Mouse (Mus musculus) CH12.LX (cell line): ENCODE results near the gene Clstn1. TPM values are rescaled to one million over a fixed set of nuclear protein-coding genes. Genes with fewer than 3 reads are reported as not detected.

Source experiments
- DNase-seq: peaks from one replicate; pipeline ENCODE4 v3.0.0-alpha.2; 2013; ENCODE audit errors: extremely low read depth
- H3K27ac ChIP-seq: 2 replicates; pipeline ENCODE4 v1.5.1; 2012; ENCODE audit warnings: low read depth, mild to moderate bottlenecking, control low read depth, moderate library complexity; ENCODE audit not compliant: insufficient read depth
- H3K27me3 ChIP-seq: replicated peaks from 2 replicates; pipeline ENCODE3; 2012; ENCODE audit warnings: inconsistent platforms
- H3K36me3 ChIP-seq, 2 experiments: replicated peaks in 1 of 2; 2 replicates each; pipeline versions ENCODE3 to v1.6.1; 2012; ENCODE audit warnings: inconsistent platforms in 1 of 2, low read length in 1 of 2, mild to moderate bottlenecking in 1 of 2, mixed read lengths in 1 of 2, moderate library complexity in 1 of 2; ENCODE audit not compliant: control insufficient read depth in 1 of 2, insufficient read depth in 1 of 2
- H3K4me1 ChIP-seq, 2 experiments: 2 replicates each; pipeline ENCODE4 v1.6.1; 2012; ENCODE audit warnings: inconsistent platforms in 1 of 2, moderate library complexity in 1 of 2; ENCODE audit not compliant: insufficient read depth in 2 of 2, control insufficient read depth in 1 of 2
- H3K4me2 ChIP-seq: 2 replicates; pipeline ENCODE4 v1.6.1; 2012; ENCODE audit warnings: low read depth, mild to moderate bottlenecking, control low read depth; ENCODE audit not compliant: poor library complexity, insufficient read depth, severe bottlenecking
- H3K4me3 ChIP-seq, 3 experiments: fragments of 150-350 bp in 1 of 3; sonication (generic) in 1 of 3; replicated peaks in 1 of 3; 2 replicates each; pipeline versions ENCODE3 to v1.5.1; 2011 to 2012; ENCODE audit warnings: low read depth in 2 of 3, low read length in 2 of 3, mild to moderate bottlenecking in 2 of 3, moderate library complexity in 2 of 3, control low read depth in 1 of 3, improper control_type of control experiment in 1 of 3, inconsistent platforms in 1 of 3, mixed read lengths in 1 of 3; ENCODE audit not compliant: poor library complexity in 1 of 3
- H3K79me2 ChIP-seq: replicated peaks from 2 replicates; pipeline ENCODE4 v1.6.1; 2012; ENCODE audit warnings: mild to moderate bottlenecking, moderate library complexity; ENCODE audit not compliant: control insufficient read depth, poor library complexity, insufficient read depth, severe bottlenecking; ENCODE audit errors: extremely low read depth
- H3K9ac ChIP-seq: 2 replicates; pipeline ENCODE4 v1.6.1; 2012; ENCODE audit warnings: low read depth, mild to moderate bottlenecking, control low read depth, moderate library complexity; ENCODE audit not compliant: insufficient read depth
- H3K9me3 ChIP-seq: replicated peaks from 2 replicates; pipeline ENCODE3; 2012; ENCODE audit warnings: low read length, inconsistent platforms, mixed read lengths
- BHLHE40 ChIP-seq: IDR thresholded peaks from 2 replicates; pipeline ENCODE4 v1.6.1; 2011; ENCODE audit warnings: mild to moderate bottlenecking, low read depth, low read length, improper control_type of control experiment
- E2F4 ChIP-seq: IDR thresholded peaks from 2 replicates; pipeline ENCODE4 v1.6.1; 2011; ENCODE audit warnings: low read depth, low read length, improper control_type of control experiment; ENCODE audit not compliant: insufficient replicate concordance
- ELF1 ChIP-seq: IDR thresholded peaks from 2 replicates; pipeline ENCODE4 v1.6.1; 2014; ENCODE audit warnings: low read depth, mild to moderate bottlenecking, inconsistent platforms, low read length, improper control_type of control experiment
- ETS1 ChIP-seq: conservative IDR thresholded peaks from 2 replicates; pipeline ENCODE4 v1.6.1; 2012; ENCODE audit warnings: low read depth, mild to moderate bottlenecking, inconsistent platforms, low read length, improper control_type of control experiment, moderate library complexity
- GABPA ChIP-seq: IDR thresholded peaks from 2 replicates; pipeline ENCODE4 v1.6.1; 2012; ENCODE audit warnings: low read depth, low read length, improper control_type of control experiment, inconsistent platforms; ENCODE audit not compliant: insufficient replicate concordance
- HCFC1 ChIP-seq: IDR thresholded peaks from 2 replicates; pipeline ENCODE4 v1.6.1; 2012; ENCODE audit warnings: low read depth, mild to moderate bottlenecking, inconsistent platforms, low read length, improper control_type of control experiment
- KAT2A ChIP-seq: IDR thresholded peaks from 2 replicates; pipeline ENCODE4 v1.6.1; 2012; ENCODE audit warnings: low read length, improper control_type of control experiment, inconsistent platforms; ENCODE audit not compliant: insufficient replicate concordance
- MAZ ChIP-seq: IDR thresholded peaks from 2 replicates; pipeline ENCODE4 v1.6.1; 2012; ENCODE audit warnings: low read depth, mild to moderate bottlenecking, inconsistent platforms, low read length, improper control_type of control experiment, moderate library complexity
- MYC ChIP-seq: IDR thresholded peaks from 2 replicates; pipeline ENCODE4 v1.6.1; 2011; ENCODE audit warnings: low read depth, mild to moderate bottlenecking, improper control_type of control experiment, low read length
- POLR2A ChIP-seq: IDR thresholded peaks from 2 replicates; pipeline ENCODE4 v1.6.1; 2011; ENCODE audit warnings: low read depth, mild to moderate bottlenecking, improper control_type of control experiment, low read length
- POLR2AphosphoS2 ChIP-seq: IDR thresholded peaks from 2 replicates; pipeline ENCODE4 v1.6.1; 2011; ENCODE audit warnings: low read depth, low read length, improper control_type of control experiment
- RAD21 ChIP-seq: IDR thresholded peaks from 2 replicates; pipeline ENCODE4 v1.6.1; 2011; ENCODE audit warnings: low read depth, mild to moderate bottlenecking, low read length, improper control_type of control experiment, moderate library complexity
- RCOR1 ChIP-seq: conservative IDR thresholded peaks from 2 replicates; pipeline ENCODE4 v1.6.1; 2012; ENCODE audit warnings: low read depth, mild to moderate bottlenecking, inconsistent platforms, low read length, improper control_type of control experiment
- SIN3A ChIP-seq: IDR thresholded peaks from 2 replicates; pipeline ENCODE4 v1.6.1; 2012; ENCODE audit warnings: low read length, improper control_type of control experiment, inconsistent platforms
- SMC3 ChIP-seq: IDR thresholded peaks from 2 replicates; pipeline ENCODE4 v1.6.1; 2011; ENCODE audit warnings: low read depth, low read length, improper control_type of control experiment
- TBP ChIP-seq: conservative IDR thresholded peaks from 2 replicates; pipeline ENCODE4 v1.6.1; 2011; ENCODE audit warnings: low read depth, low read length, improper control_type of control experiment
- TCF12 ChIP-seq: IDR thresholded peaks from 2 replicates; pipeline ENCODE4 v1.6.1; 2014; ENCODE audit warnings: low read depth, mild to moderate bottlenecking, inconsistent platforms, low read length, improper control_type of control experiment
- UBTF ChIP-seq: IDR thresholded peaks from 2 replicates; pipeline ENCODE4 v1.6.1; 2012; ENCODE audit warnings: low read depth, mild to moderate bottlenecking, inconsistent platforms, low read length, improper control_type of control experiment, moderate library complexity
- USF1 ChIP-seq: IDR thresholded peaks from 2 replicates; pipeline ENCODE4 v1.6.1; 2014; ENCODE audit warnings: low read depth, mild to moderate bottlenecking, inconsistent platforms, low read length, improper control_type of control experiment
- ZC3H11A ChIP-seq: IDR thresholded peaks from 2 replicates; pipeline ENCODE4 v1.6.1; 2012; ENCODE audit warnings: low read depth, mild to moderate bottlenecking, inconsistent platforms, low read length, improper control_type of control experiment
- ZKSCAN1 ChIP-seq: IDR thresholded peaks from 2 replicates; pipeline ENCODE4 v1.6.1; 2012; ENCODE audit warnings: low read depth, inconsistent platforms, low read length, improper control_type of control experiment, borderline replicate concordance
- ZMIZ1 ChIP-seq: IDR thresholded peaks from 2 replicates; pipeline ENCODE4 v1.6.1; 2012; ENCODE audit warnings: low read depth, mild to moderate bottlenecking, inconsistent platforms, low read length, improper control_type of control experiment
- dilution Hi-C: fragments of 300-500 bp; cut with MboI; formaldehyde crosslinking; loops from 2 replicates; pipeline ENCODE4 v1.14.3; 2020; ENCODE audit warnings: low sequenced_read_pairs; ENCODE audit not compliant: extremely low pct_unique_long_range_greater_than_20kb, extremely low pct_ligation_motif_present
- in situ Hi-C: fragments of 300-500 bp; cut with MboI; formaldehyde crosslinking; loops from 3 replicates; pipeline ENCODE4 v1.14.3; 2019; ENCODE audit warnings: low sequenced_read_pairs, low pct_ligation_motif_present, low pct_unique_long_range_greater_than_20kb, mixed read lengths
- polyA plus RNA-seq: library from polyadenylated mRNA; unstranded; fragments of >175 nt; gene quantifications from 2 replicates; pipeline ENCODE4 v1.2.1, GENCODE M21; 2012; ENCODE audit warnings: low read depth; ENCODE audit not compliant: insufficient read length
- total RNA-seq, 2 experiments: library from RNA; depleted of rRNA; stranded (reverse); fragments of 300-350 nt in 1 of 2; fragments of >200 nt in 1 of 2; gene quantifications; 2 replicates each; pipeline ENCODE4 v1.2.3; 2012 to 2014

Clstn1 gene
- total and polyA plus RNA-seq, 3 experiments, result 26.4 to 53.1 (median 35.2) TPM

GRCm38 (mm10) chr4:149597641-149598208, 11.5 kb downstream of the Clstn1 start:
- no peak for TF ChIP-seq USF1
- TF ChIP-seq RCOR1, result no peak
- no peak for TF ChIP-seq E2F4
- no peak for TF ChIP-seq ZKSCAN1
- no peak for TF ChIP-seq ETS1
- no peak for TF ChIP-seq TBP
- no peak for TF ChIP-seq ELF1
- H3K27ac ChIP-seq, result no peak overlapping the region
- H3K36me3 ChIP-seq, result peaks cover 0 to 12% of the 10 kb centered on the region in 2 experiments
- no peak overlapping the region for H3K9ac ChIP-seq
- H3K4me1 ChIP-seq, result peaks cover 2 to 18% of the 10 kb centered on the region in 2 experiments; a peak in 3 of 4 replicates
- no peak overlapping the region for H3K4me2 ChIP-seq
- in situ Hi-C loops, result no loop called here
- H3K27me3 ChIP-seq, result no peaks in the 10 kb centered on the region
- peaks cover 6% of the 10 kb centered on the region; the same call in 1 of the 2 replicates for H3K79me2 ChIP-seq
- dilution Hi-C loops, result no loop called here
- no peak overlapping the region for H3K4me3 ChIP-seq
- no peak for DNase-seq
- no peaks in the 10 kb centered on the region for H3K9me3 ChIP-seq

- no peak for TF ChIP-seq USF1
- no peak for TF ChIP-seq GABPA
- no peak for TF ChIP-seq SIN3A
- no peak for TF ChIP-seq POLR2A
- TF ChIP-seq RAD21, result no peak
- no peak for TF ChIP-seq TCF12
- TF ChIP-seq UBTF, result no peak
- no peak for TF ChIP-seq BHLHE40
- no peak for TF ChIP-seq SMC3
- TF ChIP-seq TBP, result no peak
- no peak for TF ChIP-seq HCFC1
- TF ChIP-seq ZMIZ1, result no peak
- no peak for TF ChIP-seq MAZ
- no peak for TF ChIP-seq POLR2AphosphoS2
- TF ChIP-seq KAT2A, result no peak
- no peak for TF ChIP-seq MYC
- TF ChIP-seq ZC3H11A, result no peak
- TF ChIP-seq, all 38 proteins: peak for 0
- no peak for DNase-seq
- Histone ChIP-seq H3K27ac (no peak overlapping the region), H3K4me1 (peaks cover 0 to 19% of the 10 kb centered on the region in 2 experiments; a peak in 2 of 4 replicates), H3K36me3 (peaks cover 0 to 16% of the 10 kb centered on the region in 2 experiments), H3K9ac (no peak overlapping the region), H3K9me3 (no peaks in the 10 kb centered on the region), H3K4me3 (no peak overlapping the region), H3K27me3 (no peaks in the 10 kb centered on the region), H3K4me2 (no peak overlapping the region), H3K79me2 (peaks cover 3% of the 10 kb centered on the region; the same call in 1 of the 2 replicates)
- dilution Hi-C loops, result no loop called here
- in situ Hi-C loops, result no loop called here
Measured at GRCm38 (mm10) chr4:149599549-149599948, 13.3 kb downstream of the Clstn1 start.
